Mouse (Mus musculus): ENCODE data around the gene Adig.

DNA sequence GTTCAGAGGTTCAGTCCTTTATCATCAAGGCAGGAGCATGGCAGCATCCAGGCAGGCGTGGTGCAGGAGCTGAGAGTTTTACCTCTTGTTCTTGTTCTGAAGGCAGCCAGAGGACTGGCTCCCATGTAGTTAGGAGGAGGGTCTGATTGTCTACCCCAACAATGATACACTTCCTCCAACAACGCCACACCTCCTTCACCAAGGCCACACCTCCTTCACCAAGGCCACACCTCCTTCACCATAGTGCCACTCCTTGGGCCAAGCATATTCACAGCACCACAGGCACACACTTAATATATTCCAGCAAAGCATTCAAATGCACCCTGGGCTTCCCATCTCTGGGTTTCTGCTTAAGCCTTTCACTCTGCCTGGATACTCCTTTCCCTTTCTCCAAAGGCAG lies 42.9 kb downstream of the Adig start:
- TF ChIP-seq EP300 (IDR thresholded peaks at IDR 0.05; ENCODE audit: low read depth) = no peak
- no peak for TF ChIP-seq CTCF (IDR thresholded peaks at IDR 0.05; ENCODE audit: low read depth)
